Mouse (Mus musculus) G1E (cell line): ENCODE measurements at regions not wholly inside any gene's neighbourhood (a gene's known extent, or its start where the extent isn't known, plus 50 kb on each side); places are given as distances from the start of the nearest gene placed in this dataset.

ENCODE experiments used
- ATAC-seq: 2 replicates; pipeline ENCODE4 v1.8.0; 2016; ENCODE audit warnings: mild to moderate bottlenecking; ENCODE audit not compliant: insufficient number of reproducible peaks, poor library complexity, low FRiP score, severe bottlenecking; ENCODE audit errors: extremely low read depth
- DNase-seq: peaks from one replicate; pipeline ENCODE4 v3.0.0; 2012; ENCODE audit warnings: low spot score
- H3K27me3 ChIP-seq: 2 replicates; pipeline ENCODE4 v1.6.1; 2012; ENCODE audit warnings: mild to moderate bottlenecking, low read length, inconsistent platforms; ENCODE audit not compliant: insufficient read depth
- H3K36me3 ChIP-seq: replicated peaks from 2 replicates; pipeline ENCODE3; 2012; ENCODE audit warnings: mild to moderate bottlenecking, inconsistent platforms
- H3K4me1 ChIP-seq: 2 replicates; pipeline ENCODE4 v1.6.1; 2012; ENCODE audit warnings: low read depth, low read length, inconsistent platforms, mixed read lengths; ENCODE audit not compliant: insufficient read depth
- H3K4me3 ChIP-seq: 2 replicates; pipeline ENCODE4 v1.5.1; 2012; ENCODE audit warnings: low read depth, mild to moderate bottlenecking, inconsistent platforms, low read length, moderate library complexity, mixed read lengths
- H3K9me3 ChIP-seq: replicated peaks from 2 replicates; pipeline ENCODE4 v1.6.1; 2012; ENCODE audit warnings: inconsistent platforms
- CTCF ChIP-seq: IDR thresholded peaks from 2 replicates; pipeline ENCODE4 v1.5.1; 2012; ENCODE audit warnings: low read depth, low read length, inconsistent platforms, mixed read lengths
- GATA1 ChIP-seq: IDR thresholded peaks from 2 replicates; pipeline ENCODE4 v1.6.1; 2012; ENCODE audit warnings: borderline replicate concordance, low read length, inconsistent platforms, mixed read lengths
- GATA2 ChIP-seq: IDR thresholded peaks from 2 replicates; pipeline ENCODE4 v1.6.1; 2012; ENCODE audit warnings: low read depth, low read length, inconsistent platforms, borderline replicate concordance
- POLR2AphosphoS5 ChIP-seq: IDR thresholded peaks from 2 replicates; pipeline ENCODE4 v1.6.1; 2012; ENCODE audit warnings: low read depth, low read length, inconsistent platforms; ENCODE audit not compliant: insufficient replicate concordance
- TAL1 ChIP-seq: conservative IDR thresholded peaks from 2 replicates; pipeline ENCODE4 v1.6.1; 2012; ENCODE audit warnings: low read depth, low read length, inconsistent platforms, mixed read lengths

GRCm38 (mm10) chr12:68618337-68618736 is 540.6 kb downstream of the Rps29 start:
- no peak for ATAC-seq
- H3K9me3 ChIP-seq, result peaks cover 5% of the 10 kb centered on the region; the same call in 1 of the 2 replicates
- H3K27me3 ChIP-seq, result no peaks in the 10 kb centered on the region
- no peak overlapping the region for H3K4me3 ChIP-seq
- no peak for DNase-seq
- H3K4me1 ChIP-seq, result no peaks in the 10 kb centered on the region
- no peak for TF ChIP-seq CTCF
- TF ChIP-seq GATA1, result no peak
- TF ChIP-seq TAL1, result no peak
- TF ChIP-seq GATA2, result no peak
- no peak for TF ChIP-seq POLR2AphosphoS5
- H3K36me3 ChIP-seq, result no peaks in the 10 kb centered on the region

DNA sequence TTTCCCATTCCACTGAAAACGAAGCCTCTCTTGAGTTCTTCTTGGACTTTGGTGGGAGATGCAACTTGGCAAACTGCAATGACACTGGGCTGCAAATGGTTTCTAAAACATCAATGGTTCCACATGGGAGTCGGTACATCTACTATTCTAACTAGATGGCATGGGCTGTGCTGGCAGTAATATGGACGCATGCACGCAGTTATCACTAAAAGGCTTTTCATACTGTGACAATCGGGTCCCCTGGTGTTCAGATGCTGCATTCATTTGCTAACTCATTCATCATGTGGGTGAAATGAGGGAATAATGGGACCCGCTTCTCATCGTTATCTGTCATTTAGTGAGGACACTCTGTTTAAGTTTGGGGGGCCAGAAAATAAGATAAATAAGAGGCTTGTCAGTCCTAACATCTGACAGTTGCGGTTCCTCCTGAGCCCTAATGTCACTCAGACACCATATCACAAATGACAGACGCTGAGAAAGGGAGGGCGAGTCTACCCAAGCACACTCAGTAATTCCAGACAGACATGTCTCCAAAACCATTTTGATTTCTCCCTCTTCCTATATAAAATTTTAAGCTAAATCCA is 553.5 kb downstream of the Rps29 start:
- Histone ChIP-seq H3K4me1 (no peaks in the 10 kb centered on the region), H3K27me3 (no peaks in the 10 kb centered on the region), H3K9me3 (peaks cover 10% of the 10 kb centered on the region), H3K4me3 (no peak overlapping the region), H3K36me3 (no peaks in the 10 kb centered on the region)
- ATAC-seq (no peak), DNase-seq (no peak)
- TF ChIP-seq POLR2AphosphoS5 (no peak), CTCF (no peak), TAL1 (no peak), GATA1 (no peak), GATA2 (no peak)

- DNase-seq (no peak), ATAC-seq (no peak)
- no peaks in the 10 kb centered on the region for H3K36me3 ChIP-seq
- peaks cover 10% of the 10 kb centered on the region for H3K9me3 ChIP-seq
- H3K27me3 ChIP-seq, result no peaks in the 10 kb centered on the region
- TF ChIP-seq CTCF (no peak), POLR2AphosphoS5 (no peak)
- H3K4me3 ChIP-seq, result no peak overlapping the region
- no peaks in the 10 kb centered on the region for H3K4me1 ChIP-seq
These were observed 554.3 kb downstream of the Rps29 start for GRCm38 (mm10) chr12:68604524-68605299.

DNA sequence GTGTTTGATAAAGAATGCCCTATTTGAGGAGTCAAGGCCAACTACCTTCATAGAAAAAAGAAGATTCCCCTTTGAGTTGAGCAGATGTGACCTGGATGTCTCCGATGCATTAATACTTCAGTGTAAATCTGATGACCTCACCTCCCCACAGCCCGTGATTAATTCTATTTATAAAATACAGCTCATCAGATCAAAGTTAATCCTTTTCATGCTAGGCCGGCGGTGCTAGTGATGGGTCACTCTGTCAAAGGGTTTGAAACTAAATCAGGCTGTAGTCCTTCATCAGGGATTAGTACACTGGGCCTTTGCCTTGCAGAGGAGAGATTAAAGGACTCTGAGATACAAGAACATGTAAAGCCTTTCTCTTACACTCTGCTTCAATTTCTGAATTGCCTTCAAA is 556.3 kb downstream of the Rps29 start:
- no peak for TF ChIP-seq GATA1
- no peak for TF ChIP-seq CTCF
- TF ChIP-seq GATA2, result no peak
- TF ChIP-seq POLR2AphosphoS5, result no peak
- TF ChIP-seq TAL1, result no peak
- Histone ChIP-seq H3K4me3 (no peak overlapping the region), H3K36me3 (no peaks in the 10 kb centered on the region), H3K9me3 (peaks cover 14% of the 10 kb centered on the region), H3K4me1 (no peaks in the 10 kb centered on the region), H3K27me3 (no peaks in the 10 kb centered on the region)
- ATAC-seq (no peak), DNase-seq (no peak)

GRCm38 (mm10) chr12:68601366-68601765 is 557.6 kb downstream of the Rps29 start:
- no peak overlapping the region for H3K4me3 ChIP-seq

DNA sequence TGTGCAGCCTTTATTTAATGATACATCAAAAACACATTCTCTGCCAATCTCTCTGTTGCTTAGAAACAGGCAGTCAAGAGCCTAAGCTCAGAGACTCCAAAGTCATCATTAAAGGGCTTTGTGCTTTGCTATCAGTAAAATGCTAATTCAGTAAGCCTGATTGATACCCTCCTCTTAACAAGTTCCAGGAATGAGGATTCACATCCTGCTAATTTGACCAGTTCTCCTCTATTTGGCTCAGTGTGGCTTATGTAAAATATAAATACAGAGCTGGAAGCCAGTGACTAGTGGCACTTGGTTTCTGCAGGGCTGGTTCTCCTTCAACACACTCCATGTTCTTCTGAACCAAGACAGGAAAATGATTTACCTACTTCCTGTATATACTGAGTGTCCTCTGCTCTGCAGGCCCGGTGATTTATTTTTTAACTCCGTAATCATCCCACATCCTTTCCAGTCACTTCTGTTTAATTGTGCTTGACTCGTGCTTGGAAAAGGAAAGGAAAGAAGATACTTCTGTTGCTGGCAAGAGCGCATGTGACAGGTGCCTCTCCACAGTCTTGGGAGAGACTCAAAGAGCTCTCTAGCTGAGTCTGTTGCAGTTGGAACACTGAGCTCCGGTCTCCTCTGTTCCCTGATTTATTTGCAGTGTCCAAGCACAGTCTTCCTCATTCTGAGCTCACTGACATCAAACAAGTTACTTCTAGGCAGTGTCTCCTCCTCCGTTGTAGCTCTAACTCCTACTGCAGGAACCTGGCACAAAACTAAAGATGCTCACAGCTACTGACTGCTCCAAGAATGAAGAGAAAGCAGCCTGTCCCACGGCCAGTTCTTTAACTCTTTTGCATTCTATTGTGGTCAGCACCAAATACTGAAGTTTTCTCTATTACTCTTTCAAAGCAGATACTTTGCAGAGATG is 559.0 kb downstream of the Rps29 start:
- H3K36me3 ChIP-seq, result no peaks in the 10 kb centered on the region
- H3K4me3 ChIP-seq, result no peak overlapping the region
- H3K4me1 ChIP-seq, result no peaks in the 10 kb centered on the region
- no peaks in the 10 kb centered on the region for H3K27me3 ChIP-seq
- no peak for ATAC-seq
- DNase-seq, result no peak
- peaks cover 10% of the 10 kb centered on the region for H3K9me3 ChIP-seq
- TF ChIP-seq TAL1, result no peak
- no peak for TF ChIP-seq CTCF
- TF ChIP-seq GATA2, result no peak
- no peak for TF ChIP-seq GATA1
- TF ChIP-seq POLR2AphosphoS5, result no peak

More at GRCm38 (mm10) chr12:68601366-68601765, 557.6 kb downstream of the Rps29 start:
- DNase-seq, result no peak
- ATAC-seq, result no peak
- H3K4me1 ChIP-seq, result no peaks in the 10 kb centered on the region
- no peaks in the 10 kb centered on the region for H3K27me3 ChIP-seq
- H3K36me3 ChIP-seq, result no peaks in the 10 kb centered on the region
- H3K9me3 ChIP-seq, result peaks cover 14% of the 10 kb centered on the region
- TF ChIP-seq GATA1 (no peak), CTCF (no peak), POLR2AphosphoS5 (no peak), TAL1 (no peak), GATA2 (no peak)
